Mouse (Mus musculus): ENCODE results near the gene Pik3r2.
"Not testable (repeated sequence)": the region's sequence is repeated elsewhere in the genome, so short reads cannot be mapped to it uniquely, and the experiment has no call there.

The Pik3r2 gene

DNA sequence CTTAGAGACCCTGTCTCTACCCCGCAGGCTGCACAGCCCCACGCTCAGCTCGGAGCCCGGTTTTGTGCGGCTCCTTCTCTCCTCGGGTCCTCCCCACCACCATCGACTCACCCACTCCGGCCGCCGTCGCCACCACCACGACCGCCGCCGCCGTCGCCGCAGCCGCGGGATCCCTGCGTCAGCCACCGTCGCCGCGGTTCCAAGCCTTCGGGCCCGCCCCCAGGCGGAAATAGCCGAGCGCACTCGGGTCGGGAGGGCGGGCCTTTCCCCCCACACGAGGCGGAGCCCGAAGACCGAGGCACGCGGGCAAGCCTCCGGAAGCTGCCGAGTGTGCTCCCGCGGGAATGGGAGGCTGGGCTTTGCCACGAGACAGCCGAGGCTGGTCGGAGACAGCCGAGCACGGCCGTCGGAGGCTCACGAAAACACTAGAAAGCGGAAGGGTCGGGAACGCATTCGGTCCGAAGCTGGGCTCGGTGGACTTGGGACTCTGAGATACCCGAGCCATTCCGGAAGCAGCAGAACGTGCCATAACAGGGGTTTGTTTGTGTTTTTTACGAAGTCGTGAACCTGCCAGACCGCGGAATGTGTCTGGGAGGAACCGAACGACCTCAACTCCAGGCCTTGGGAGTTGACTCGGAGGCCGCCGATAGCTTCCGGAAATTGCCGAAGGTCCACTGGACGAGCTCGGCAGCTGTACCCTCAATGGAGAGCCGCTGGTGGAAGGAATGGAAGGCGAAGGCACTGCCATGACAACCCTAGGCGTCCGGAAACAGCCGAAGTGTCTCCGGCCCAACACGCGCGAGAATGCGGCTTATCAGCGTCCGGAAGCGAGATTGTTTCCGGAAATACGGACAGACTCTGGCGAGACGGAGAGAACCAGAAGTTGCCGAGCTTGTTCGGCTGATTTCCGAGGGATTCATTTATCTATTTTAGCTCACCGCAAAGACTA lies at the start of gene Pik3r2:
TSS of gene Pik3r2 (minus strand) at position 218 of the 949 bp plus-strand sequence.
- peak; percentile 97 for DNase-seq (ENCODE audit: low read depth, low spot score)

DNA sequence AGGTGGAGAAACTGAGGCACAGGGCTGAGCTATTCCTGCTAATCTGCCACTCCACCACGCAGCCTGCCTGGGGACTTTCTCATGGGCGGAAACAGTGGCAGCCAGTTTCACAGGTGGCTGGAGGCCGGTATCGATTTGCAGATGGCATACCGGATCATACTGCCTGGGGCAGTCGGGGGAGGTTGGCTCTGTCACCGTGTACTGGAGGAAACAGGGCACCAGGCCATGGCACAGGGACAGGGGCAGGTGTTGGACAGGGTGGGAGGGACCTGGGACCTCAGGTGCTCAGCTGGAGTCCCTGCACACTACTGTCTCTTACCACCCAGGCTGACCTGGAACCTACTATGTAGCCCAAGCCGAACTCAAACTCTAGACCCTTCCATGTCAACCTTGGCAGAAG lies 49.3 kb upstream of the Pik3r2 start:
- DNase-seq (ENCODE audit: low read depth, low spot score), result no peak

DNA sequence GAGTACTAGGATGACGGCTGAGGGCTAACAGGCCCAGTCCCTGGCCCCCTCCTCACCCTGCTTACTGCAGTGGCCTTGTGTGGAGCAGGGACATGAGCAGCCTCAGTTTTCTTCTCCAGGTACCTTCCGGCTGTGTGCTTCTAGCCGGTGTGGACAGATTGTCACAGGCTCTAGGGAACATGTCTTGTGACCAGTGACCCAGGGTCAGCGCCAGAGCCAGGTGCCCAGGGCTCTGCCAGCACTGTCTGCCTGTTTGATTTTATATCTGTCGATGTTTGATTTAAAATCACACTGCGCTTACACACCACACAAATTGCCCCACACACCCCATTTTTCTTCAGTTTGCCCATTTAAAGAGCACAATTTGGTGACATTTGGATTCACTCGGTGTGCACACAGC lies 47.3 kb upstream of the Pik3r2 start:
- DNase-seq (ENCODE audit: low read depth, low spot score), result no peak

DNA sequence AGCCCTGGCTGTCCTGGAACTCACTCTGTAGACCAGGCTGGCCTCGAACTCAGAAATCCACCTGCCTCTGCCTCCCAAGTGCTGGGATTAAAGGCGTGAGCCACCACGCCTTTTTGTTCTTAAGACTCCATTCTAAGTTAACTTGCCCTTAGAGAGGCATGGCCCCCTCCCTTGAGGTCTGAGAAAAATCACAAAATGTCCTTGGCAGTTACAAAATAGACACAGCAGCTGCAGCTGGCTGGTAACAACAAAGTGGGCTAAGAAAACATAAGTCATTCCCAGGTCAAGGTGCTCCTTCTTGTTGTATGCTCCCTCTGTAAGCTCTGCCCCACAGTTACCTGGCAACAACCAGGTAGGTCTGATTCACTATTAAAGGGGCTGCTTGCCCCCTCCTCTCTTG lies 46.1 kb upstream of the Pik3r2 start:
- DNase-seq (ENCODE audit: low read depth, low spot score), result not testable (repeated sequence)

DNA sequence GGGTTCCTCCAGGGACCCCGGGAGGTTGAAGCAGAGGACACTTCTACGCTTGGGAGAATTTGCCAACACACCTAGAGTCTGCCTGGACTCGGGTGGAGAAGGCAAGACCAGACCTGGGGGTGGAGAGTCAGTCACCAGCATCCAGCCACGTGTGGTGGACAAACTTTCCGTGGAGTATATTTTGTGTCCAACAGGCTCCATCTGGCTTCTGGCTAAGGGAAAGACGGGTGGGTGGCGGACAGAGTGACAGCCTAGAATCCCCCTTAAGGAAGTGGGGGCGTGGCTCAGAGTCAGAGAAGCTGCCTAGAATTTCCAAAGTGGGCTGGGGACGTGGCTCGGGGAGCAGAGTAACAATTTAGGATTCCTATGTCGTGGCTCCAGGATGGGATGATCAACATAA lies 45.5 kb upstream of the Pik3r2 start:
- DNase-seq (ENCODE audit: low read depth, low spot score), result no peak

DNA sequence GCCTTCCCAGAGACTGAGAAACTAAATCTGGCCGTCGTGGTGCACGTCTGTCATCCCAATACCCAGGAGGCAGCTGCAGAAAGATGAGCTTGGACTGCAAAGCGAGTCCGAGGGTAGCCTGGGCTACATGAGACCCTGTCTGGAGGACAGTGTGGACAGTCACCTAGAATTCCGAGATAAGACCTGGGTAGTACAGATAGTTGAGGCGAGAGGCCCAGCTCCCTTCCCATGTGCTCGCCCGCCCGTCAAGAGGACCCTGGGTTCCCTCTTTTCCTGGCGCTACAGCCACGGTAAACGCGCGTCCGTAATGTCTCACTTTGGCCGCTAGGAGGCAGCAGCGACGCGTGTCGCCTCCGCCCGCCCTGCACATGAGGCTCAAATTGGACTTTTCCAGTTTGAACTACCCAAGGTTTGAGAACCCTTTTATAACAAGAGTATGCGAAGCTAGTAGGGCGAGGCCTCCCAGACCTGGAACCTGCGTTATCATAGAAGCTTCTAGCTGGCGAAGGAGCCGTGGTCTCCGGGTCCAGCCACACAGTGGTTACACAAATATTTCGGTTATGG lies 45.0 kb upstream of the Pik3r2 start:
- peak; percentile 79 for DNase-seq (ENCODE audit: low read depth, low spot score)

DNA sequence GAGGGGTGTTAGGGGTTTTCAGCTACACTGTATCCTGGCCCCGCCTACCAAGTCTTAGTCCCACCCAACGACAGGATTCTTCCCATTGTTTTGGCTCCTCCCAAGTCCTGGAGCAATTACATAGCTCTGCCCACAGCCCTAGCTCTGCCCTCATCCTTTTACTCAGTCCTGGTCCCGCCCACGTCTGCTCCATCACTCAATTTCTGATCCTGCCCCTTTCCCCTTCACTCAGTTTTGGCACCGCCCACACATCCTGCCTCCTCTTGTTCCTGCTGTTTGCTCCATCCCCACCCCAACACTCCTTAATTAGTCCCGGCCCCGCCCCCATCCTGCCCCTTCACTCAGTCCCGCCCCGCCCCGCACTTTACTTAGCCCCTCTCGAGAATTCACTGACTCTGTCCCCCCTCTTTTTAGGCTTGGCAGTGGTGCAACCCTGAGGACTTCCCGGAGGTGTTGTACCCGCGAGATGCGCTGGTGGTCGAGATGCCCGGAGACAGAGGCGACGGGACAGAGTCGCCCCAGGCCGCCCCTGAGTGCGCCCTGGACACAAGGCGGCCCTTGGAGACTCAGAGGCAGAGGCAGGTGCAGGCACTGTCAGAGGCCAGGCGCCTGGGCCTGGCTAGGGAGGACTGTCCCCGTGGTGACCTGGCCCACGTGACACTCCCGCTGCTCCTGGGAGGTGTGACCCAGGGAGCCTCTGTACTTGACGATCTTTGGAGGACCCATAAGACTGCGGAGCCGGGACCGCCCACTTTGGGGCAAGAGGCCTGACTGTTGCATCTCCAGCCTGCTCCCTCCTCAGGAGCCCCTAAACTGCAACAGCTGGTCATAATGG lies 43.8 kb upstream of the Pik3r2 start:
- peak; percentile 62 for DNase-seq (ENCODE audit: low read depth, low spot score)

DNA sequence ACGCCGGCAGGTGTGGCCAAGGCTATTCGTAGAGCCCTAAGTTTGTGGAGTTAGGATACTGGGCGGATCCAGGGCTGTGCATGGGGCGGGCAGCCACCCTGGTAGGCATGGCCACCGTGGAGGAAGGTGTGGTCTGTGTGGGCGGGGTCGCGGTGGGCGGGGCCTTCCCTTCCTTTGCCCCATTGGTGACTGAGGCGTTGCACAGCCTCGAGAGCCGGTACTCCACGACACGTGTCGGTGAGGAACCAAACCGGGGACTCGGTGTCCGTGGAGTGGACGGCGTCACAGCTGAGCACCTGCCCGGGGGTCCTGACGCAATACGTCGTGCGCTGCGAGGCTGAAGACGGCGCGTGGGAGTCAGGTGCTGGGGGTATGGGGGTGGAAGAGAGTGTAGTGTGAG lies 40.2 kb upstream of the Pik3r2 start:
- DNase-seq (ENCODE audit: low read depth, low spot score), result no peak

DNA sequence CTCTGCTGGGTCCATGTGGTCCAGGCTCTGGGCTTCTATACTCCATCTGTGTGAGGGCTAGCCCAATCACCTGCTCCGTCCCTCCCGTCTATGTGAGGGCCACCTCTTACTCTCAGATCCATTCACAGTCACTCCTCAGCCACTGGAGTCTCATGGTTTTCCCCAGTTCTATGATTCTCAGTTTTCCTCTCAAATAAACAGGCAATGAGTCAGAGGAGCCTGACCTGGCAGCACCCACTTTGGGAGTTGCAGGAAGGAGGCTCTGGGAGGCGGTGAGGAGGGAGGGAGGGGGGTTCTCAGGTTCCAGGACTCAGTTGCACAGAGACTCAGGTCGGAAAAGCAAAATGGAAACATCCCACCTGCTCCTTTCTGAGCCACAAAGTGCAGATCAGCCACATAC lies 36.4 kb upstream of the Pik3r2 start:
- no peak for DNase-seq (ENCODE audit: low read depth, low spot score)

DNA sequence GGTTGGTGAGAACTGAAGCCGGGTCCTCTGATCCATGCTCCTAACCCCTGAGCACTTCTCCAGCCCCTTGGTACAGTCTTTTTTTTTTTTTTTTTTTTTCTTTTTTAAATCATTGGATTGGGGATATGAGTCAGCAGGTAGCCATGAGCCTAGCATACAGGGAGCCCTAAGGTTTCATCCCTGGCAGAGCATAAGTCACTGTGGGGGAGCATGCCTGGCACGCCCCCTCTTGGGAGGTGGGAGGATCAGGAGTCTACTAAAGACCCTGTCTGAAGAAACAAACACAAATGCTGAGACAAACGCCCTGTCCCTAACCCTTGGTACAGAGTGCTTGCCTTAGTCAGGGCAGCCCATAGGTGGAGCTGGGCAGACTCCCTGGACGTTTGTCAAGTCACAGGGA lies 35.5 kb upstream of the Pik3r2 start:
- DNase-seq (ENCODE audit: low read depth, low spot score), result no peak

DNA sequence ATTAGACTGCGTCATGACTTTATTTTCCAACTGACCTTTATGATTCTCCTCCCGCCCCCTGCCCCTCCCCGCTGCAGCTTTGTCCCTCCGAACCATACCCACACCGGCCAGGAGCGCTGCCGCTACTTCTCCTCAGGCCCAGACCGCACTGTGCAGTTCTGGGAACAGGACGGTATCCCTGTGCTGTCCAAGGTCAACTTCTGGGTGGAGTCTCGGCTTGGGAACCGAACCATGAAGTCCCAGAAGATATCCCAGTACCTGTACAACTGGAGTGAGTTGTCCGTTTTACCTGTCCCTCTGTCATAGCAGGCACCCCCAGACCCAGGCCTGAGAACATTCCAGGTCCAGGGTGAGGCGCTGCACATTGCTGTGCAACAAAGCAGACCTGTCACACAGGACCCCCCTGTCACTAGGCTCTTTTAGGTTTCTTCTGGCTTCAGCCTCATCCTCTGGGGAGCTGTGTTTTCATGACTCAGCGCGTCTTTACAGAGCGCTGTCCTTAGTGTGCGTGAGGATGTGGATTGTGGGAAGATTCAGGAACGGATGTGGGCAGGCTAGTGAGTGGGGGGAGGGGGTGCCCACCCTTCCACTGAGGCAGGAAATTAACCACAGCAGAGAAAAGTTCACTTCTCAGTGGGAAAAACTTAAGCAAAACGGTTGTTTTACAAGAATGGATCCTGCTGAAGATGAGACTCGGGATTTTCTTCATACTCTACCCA lies 34.6 kb upstream of the Pik3r2 start:
- DNase-seq (ENCODE audit: low read depth, low spot score), result no peak

DNA sequence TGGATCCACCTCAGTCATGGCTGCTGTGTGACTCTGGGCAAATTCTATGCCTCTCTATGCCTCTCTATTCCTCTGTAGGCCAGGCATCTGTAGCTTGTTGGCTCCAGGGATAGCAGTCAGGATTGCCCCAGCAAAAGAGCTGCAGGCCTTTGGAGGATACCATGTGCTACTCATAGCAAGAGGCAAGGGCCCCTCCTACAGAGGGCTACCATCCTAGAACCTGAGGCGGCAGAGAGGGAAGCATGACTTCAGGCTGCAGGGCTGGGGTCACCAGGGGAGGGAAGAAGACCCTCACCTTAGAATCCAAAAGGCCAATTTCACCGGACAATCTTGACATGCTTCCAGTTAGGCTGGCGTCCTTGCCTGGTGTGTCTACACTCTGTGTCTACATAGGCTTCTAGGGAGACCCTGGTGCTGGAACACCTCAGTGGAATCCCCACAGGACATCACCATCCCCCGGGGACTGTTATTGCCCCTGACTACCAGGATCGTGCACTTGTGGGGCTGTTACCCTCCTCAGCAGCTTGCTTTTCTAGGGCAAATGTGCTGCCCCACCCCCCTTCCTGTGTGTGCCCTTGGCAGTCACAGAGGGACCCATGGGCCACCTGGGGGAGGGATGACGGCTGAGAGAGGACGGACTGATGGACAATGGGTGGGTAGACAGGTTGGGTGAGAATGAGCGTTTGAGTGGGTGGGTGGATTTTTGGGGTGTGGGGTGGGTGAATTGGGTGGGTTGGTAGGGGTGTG lies 32.6 kb upstream of the Pik3r2 start:
- no peak for DNase-seq (ENCODE audit: low read depth, low spot score)

DNA sequence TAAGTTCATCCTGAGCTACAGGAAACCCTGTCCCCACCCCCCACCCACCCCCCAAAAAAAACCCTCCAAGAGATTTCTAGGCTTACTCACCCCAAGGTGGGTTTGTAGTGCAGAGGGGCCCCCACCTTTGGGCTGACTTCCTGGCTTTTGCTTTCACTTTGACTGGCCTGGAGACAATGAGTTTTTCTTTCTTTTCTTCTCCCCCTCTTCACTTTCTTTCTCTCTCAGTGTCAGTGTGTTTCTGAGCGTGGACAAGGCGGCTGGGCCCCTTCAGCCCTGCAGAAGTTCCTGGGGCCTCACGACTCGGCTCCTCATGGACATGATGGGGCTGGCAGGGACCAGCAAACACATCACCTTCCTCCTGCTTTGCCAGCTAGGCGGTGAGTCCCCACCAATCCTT lies 31.7 kb upstream of the Pik3r2 start, which contains the start of gene Il12rb1:
TSS of gene Il12rb1 (plus strand) at position 211 of the 400 bp plus-strand sequence.
- DNase-seq (ENCODE audit: low read depth, low spot score), result no peak

DNA sequence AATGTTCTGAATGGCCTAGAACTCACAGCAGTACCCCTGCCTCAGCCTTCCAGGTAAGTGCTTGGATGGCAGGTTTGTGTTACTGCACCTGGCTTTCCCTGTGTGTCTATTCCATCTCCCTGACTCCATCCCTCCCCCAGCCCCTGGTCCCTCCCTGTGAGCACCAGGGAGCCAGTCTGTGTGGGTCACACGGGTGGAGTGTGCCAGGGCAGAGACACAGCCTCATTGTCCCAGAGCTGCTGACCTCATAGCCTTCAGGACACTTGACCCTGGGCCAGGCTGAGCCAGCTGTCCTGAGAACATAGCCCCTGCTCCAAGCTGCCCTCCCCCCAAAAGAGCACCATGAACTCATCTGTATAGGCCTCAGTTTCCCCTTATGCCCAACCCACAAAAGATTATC lies 30.8 kb upstream of the Pik3r2 start:
- no peak for DNase-seq (ENCODE audit: low read depth, low spot score)

DNA sequence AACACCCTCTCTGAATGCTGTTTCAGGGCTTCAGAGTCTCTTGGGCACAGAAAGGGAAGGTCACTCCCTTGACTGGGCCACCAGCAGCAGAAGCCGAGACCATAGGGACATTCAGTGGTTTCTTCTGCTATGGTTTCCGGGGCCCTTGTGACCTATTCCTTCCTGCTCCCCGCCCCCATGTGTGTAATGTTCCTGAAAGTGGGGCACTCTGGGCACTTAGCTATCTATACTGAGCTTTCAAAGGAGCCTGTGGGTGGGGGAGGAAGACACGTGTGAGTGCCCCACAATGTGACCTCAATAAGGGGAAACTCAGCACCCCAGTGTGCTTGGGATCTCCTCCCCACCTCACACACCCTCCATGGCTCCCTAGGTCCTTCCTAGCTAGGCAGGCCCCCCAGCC lies 30.0 kb upstream of the Pik3r2 start:
- no peak for DNase-seq (ENCODE audit: low read depth, low spot score)

DNA sequence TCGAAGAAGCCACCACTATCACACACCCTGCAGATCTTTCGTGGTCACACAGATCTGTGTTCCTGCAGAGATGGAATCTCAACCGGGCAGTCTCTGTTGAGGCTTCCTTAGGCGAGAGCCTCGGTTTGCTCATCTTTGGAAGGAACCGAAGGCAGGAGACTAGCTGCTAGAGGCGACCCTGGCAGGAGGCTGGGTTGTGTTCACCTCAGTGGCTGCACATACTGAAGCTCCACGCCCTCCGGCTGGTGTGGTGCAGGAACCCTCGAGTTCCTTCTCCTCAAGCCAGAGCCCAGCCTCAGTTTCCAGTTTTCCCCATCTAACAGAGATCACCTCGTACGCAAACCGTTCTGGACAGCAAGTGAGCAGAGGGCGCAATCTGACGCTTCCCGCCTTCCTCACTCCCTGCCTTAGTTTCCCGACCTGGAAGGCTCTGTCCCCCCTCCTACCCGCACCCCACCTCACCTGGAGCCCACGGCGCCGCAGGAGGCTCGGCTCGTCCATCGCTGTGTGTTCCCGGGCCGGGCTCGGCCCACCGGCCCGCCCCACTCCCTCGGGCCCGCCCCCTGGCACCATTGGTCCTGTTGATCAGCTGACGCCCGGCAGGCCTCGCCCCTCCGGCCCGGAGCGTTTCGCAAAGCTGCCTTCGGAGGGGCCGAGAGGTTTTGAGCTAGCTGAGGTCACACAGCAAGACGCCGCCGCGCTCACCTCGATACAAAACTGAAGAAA lies 28.1 kb upstream of the Pik3r2 start, which contains the start of gene Mast3:
TSS of gene Mast3 (minus strand) at position 574 of the 726 bp plus-strand sequence.
- DNase-seq (ENCODE audit: low read depth, low spot score), result peak; percentile 73

DNA sequence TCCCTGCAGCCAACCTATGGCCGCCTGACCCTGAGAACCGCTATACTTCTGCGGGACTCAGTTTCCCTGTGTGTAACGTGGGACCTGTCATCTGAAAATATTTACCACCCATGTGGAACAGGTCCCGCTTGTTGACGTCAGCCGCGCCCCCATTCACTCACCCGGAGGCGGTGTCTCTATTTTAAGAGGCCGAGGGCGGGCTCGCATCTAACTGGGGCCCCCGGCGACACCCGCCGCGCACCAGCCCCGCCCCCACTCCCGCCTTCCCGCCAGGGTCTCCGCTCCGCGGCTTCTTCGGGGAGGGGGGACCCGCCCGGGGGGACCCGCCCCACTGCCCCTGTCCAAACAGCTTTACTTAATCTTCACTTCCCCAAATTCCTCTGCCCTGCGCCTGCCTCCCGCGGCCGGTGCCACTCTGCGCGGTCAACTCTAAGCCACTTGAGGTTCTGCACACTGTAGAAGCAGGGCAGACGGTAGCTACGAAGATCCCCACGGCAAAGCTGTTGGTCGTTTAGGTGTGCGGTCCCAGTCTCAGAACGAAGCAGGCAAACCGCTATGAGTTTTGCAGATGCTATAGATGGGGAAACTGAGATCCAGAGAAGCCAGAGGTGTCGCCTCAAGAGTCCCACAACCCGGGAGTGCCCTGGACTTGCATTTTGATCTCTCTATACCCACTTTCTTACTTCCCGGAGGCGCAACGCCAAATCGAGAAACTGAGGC lies 27.4 kb upstream of the Pik3r2 start:
- no peak for DNase-seq (ENCODE audit: low read depth, low spot score)

DNA sequence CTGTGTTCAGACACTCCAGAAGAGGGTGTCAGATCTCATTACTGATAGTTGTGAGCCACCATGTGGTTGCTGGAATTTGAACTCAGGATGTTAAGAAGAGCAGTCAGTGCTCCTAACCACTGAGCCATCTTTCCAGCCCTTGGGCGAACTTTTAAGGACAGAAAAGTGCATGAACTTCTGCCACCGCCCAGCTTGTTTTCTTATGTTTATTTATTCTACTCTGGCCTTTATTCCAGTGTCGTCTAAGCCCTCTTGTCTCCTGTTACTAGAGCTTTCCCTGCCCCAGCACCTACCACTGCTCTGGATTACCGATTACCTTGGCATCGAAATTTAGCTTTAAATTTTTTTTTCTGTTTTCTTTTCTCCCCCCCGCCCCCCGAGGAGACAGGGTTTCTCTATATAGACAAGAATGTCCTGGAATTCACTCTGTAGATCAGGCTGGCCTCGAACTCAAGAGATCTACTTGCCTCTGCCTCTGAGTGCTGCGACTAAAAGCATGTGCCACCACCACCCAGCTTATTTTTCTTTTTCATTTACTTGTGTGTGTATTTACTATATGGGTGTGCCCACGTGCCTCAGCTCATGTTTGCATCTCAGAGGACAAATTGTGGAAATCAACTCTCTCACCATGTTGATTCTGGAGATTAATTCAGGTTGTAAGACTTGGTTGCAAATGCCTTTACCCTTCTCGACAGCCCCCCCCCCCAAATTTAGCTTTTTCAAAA lies 26.4 kb upstream of the Pik3r2 start:
- no peak for DNase-seq (ENCODE audit: low read depth, low spot score)

DNA sequence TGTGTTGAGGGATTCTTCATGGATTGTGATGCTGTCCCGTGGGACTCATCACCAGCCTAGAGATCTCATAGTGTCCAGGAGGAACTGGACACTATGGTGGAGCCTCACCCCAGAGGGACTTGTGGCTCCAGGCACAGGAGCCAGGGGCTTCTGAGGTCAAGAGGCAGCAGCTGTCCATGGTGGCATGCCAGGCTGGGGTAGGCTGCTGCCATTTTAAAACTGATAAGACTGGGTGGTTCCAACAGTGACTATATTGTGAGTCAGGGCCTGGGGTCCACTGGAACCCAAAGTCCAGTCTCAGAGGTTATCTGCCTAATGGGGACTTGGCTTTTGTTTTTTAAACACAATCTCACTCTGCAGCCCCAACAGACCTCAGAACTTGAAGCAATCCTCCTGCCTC lies 25.3 kb upstream of the Pik3r2 start:
- no peak for DNase-seq (ENCODE audit: low read depth, low spot score)
